Mouse (Mus musculus) heart, adult 2 months (tissue): ENCODE measurements around the gene Cldn12. TPM values are rescaled to one million over a fixed set of nuclear protein-coding genes. Genes with fewer than 3 reads are reported as not detected.

ENCODE experiments used
- DNase-seq, 2 experiments: peaks; one replicate each; pipeline ENCODE4 v3.0.0; 2021
- H3K27ac ChIP-seq: fragments of 200-600 bp; 2 replicates; pipeline ENCODE4 v1.8.1; 2022
- H3K27me3 ChIP-seq: fragments of 200-500 bp; 2 replicates; pipeline ENCODE4 v1.6.1; 2012; ENCODE audit warnings: mild to moderate bottlenecking, low read length, inconsistent platforms, mixed read lengths; ENCODE audit not compliant: control insufficient read depth, insufficient read depth
- H3K36me3 ChIP-seq: fragments of 200-500 bp; 2 replicates; pipeline ENCODE4 v1.6.1; 2012; ENCODE audit warnings: low read length, inconsistent platforms; ENCODE audit not compliant: control insufficient read depth, insufficient read depth
- H3K4me1 ChIP-seq: fragments of 200-500 bp; 2 replicates; pipeline ENCODE4 v1.6.1; 2011; ENCODE audit warnings: low read length; ENCODE audit not compliant: control insufficient read depth, insufficient read depth
- H3K4me3 ChIP-seq: fragments of 200-600 bp; 2 replicates; pipeline ENCODE4 v1.8.1; 2022
- H3K79me2 ChIP-seq: fragments of 200-500 bp; replicated peaks from 2 replicates; pipeline ENCODE4 v1.6.1; 2012; ENCODE audit warnings: mild to moderate bottlenecking, inconsistent platforms, low read length, moderate library complexity, mixed read lengths; ENCODE audit not compliant: control insufficient read depth, insufficient read depth
- H3K9ac ChIP-seq: fragments of 200-500 bp; 2 replicates; pipeline ENCODE4 v1.6.1; 2012; ENCODE audit warnings: low read depth, mild to moderate bottlenecking, control low read depth, inconsistent platforms, low read length, mixed read lengths
- CTCF ChIP-seq: fragments of 200-600 bp; IDR thresholded peaks from 2 replicates; pipeline ENCODE4 v1.8.1; 2022; ENCODE audit warnings: antibody characterized with exemption, mild to moderate bottlenecking, moderate library complexity
- EP300 ChIP-seq: fragments of 200-500 bp; IDR thresholded peaks from 2 replicates; pipeline ENCODE4 v1.6.1; 2011; ENCODE audit warnings: low read depth, low read length, control low read depth; ENCODE audit not compliant: insufficient read depth
- POLR2A ChIP-seq: fragments of 200-500 bp; IDR thresholded peaks from 2 replicates; pipeline ENCODE4 v1.6.1; 2011; ENCODE audit warnings: mild to moderate bottlenecking, low read depth, low read length, control low read depth; ENCODE audit not compliant: insufficient read depth
- WGBS: fragments of 180-500 bp; shearing (Covaris S2); methylation state at CpG from one replicate; pipeline ENCODE4 v1.1.7; 2018; 5-methylcytosine and 5-hydroxymethylcytosine counted together
- intact Hi-C: fragments of 180-260 bp; cut with DNase I; formaldehyde crosslinking; loops from one replicate; pipeline ENCODE4 v1.15.1; 2025
- polyA plus RNA-seq: library from polyadenylated mRNA; depleted of rRNA; stranded (reverse); fragments of >200 nt; gene quantifications from 2 replicates; pipeline ENCODE4 v1.2.3, GENCODE M21; 2012
- total RNA-seq, 2 experiments: library from RNA; stranded (reverse); gene quantifications; 2 replicates each; pipeline ENCODE4 v1.2.3; 2021

Gene Cldn12
- total and polyA plus RNA-seq, 3 experiments: 14.6 to 23.4 (median 15.6) TPM

GRCm38 (mm10) chr5:5551110-5551509, 36.4 kb upstream of the Cldn12 start:
- intact Hi-C loops: no loop called here
- Histone ChIP-seq H3K36me3 (no peaks in the 10 kb centered on the region), H3K27me3 (no peaks in the 10 kb centered on the region), H3K9ac (no peak overlapping the region), H3K4me3 (no peak overlapping the region), H3K4me1 (no peaks in the 10 kb centered on the region), H3K27ac (no peak overlapping the region), H3K79me2 (no peaks in the 10 kb centered on the region)
- 89% methylated on average over 1 of the region's 1 CpGs for WGBS
- no peak for DNase-seq
- TF ChIP-seq CTCF (no peak), POLR2A (no peak), EP300 (no peak)

- no peaks in the 10 kb centered on the region for H3K79me2 ChIP-seq
- intact Hi-C loops: no loop called here
- 41% methylated on average over 3 of the region's 3 CpGs for WGBS
These were observed 25.6 kb upstream of the Cldn12 start for GRCm38 (mm10) chr5:5540385-5540784.

GRCm38 (mm10) chr5:5539771-5540170, 25.0 kb upstream of the Cldn12 start:
- 53% methylated on average over 3 of the region's 3 CpGs for WGBS

More at GRCm38 (mm10) chr5:5540385-5540784, 25.6 kb upstream of the Cldn12 start:
- H3K9ac ChIP-seq: no peak overlapping the region
- no peak for TF ChIP-seq EP300
- no peak for TF ChIP-seq POLR2A
- no peak for TF ChIP-seq CTCF
- no peaks in the 10 kb centered on the region for H3K36me3 ChIP-seq
- H3K27me3 ChIP-seq: no peaks in the 10 kb centered on the region
- no peak overlapping the region for H3K27ac ChIP-seq
- no peak overlapping the region for H3K4me3 ChIP-seq
- no peaks in the 10 kb centered on the region for H3K4me1 ChIP-seq
- no peak for DNase-seq

GRCm38 (mm10) chr5:5536131-5536530, 21.4 kb upstream of the Cldn12 start:
- 100% methylated on average over 1 of the region's 1 CpGs for WGBS
- Histone ChIP-seq H3K9ac (no peak overlapping the region), H3K27ac (no peak overlapping the region), H3K36me3 (no peaks in the 10 kb centered on the region), H3K27me3 (no peaks in the 10 kb centered on the region), H3K4me1 (no peaks in the 10 kb centered on the region), H3K4me3 (no peak overlapping the region), H3K79me2 (no peaks in the 10 kb centered on the region)
- DNase-seq: no peak
- TF ChIP-seq POLR2A (no peak), CTCF (no peak), EP300 (no peak)
- intact Hi-C loops: no loop called here

More at GRCm38 (mm10) chr5:5539771-5540170, 25.0 kb upstream of the Cldn12 start:
- no peak for TF ChIP-seq CTCF
- Histone ChIP-seq H3K27ac (no peak overlapping the region), H3K9ac (no peak overlapping the region), H3K79me2 (no peaks in the 10 kb centered on the region), H3K36me3 (no peaks in the 10 kb centered on the region), H3K4me3 (no peak overlapping the region), H3K27me3 (no peaks in the 10 kb centered on the region), H3K4me1 (no peaks in the 10 kb centered on the region)
- DNase-seq: no peak
- intact Hi-C loops: no loop called here

GRCm38 (mm10) chr5:5533656-5534420, 19.1 kb upstream of the Cldn12 start:
- Histone ChIP-seq H3K36me3 (no peaks in the 10 kb centered on the region), H3K9ac (no peak overlapping the region), H3K79me2 (no peaks in the 10 kb centered on the region), H3K4me3 (no peak overlapping the region), H3K27me3 (no peaks in the 10 kb centered on the region), H3K4me1 (no peaks in the 10 kb centered on the region), H3K27ac (no peak overlapping the region)
- TF ChIP-seq CTCF (no peak), EP300 (no peak), POLR2A (no peak)
- 94% methylated on average over 3 of the region's 3 CpGs for WGBS
- DNase-seq: no peak
- intact Hi-C loops: no loop called here

- Histone ChIP-seq H3K4me1 (no peaks in the 10 kb centered on the region), H3K36me3 (peaks cover 5% of the 10 kb centered on the region; the same call in 1 of the 2 replicates), H3K79me2 (no peaks in the 10 kb centered on the region; the same call in 1 of the 2 replicates), H3K9ac (no peak overlapping the region), H3K4me3 (no peak overlapping the region), H3K27me3 (no peaks in the 10 kb centered on the region), H3K27ac (no peak overlapping the region)
- intact Hi-C loops: loop anchor here (1.0 to 10.0 kb wide), 2 partner anchors 44 to 149 kb away; partner anchors contain the start of genes Cfap69 and Gtpbp10
- WGBS: 77% methylated on average over 5 of the region's 5 CpGs
- TF ChIP-seq POLR2A (no peak), CTCF (no peak), EP300 (no peak)
- DNase-seq: no peak
These were observed 653 bp upstream of the Cldn12 start for GRCm38 (mm10) chr5:5515411-5515810.
